In the genomic region with DNA sequence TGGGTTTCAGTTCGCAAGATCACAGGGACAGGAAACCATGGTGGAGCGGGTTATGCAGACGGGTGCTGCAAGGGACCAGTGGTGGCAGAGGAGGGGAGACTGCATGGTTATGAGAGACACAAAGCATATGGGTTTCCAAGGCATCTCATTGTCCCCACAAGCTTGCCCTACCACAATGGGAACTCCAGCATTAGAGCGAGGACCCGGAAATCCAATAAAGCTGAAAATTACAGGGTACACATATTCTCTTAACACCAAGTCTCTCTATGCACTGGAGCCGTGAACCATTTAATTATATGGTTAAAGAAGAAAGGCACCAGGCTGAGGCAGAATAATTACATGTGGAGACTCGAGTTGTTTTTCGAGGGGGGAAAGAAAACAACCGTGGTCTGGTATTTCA, we compare ENCODE assay signal across 14 mouse cellular contexts.
"Had no signal": no experiment of that assay in that cellular context is flagged by ENCODE, and none has a peak within 500 bp of the region (broad histone marks: within the 10 kb centered on the region; RNA-seq: fewer than 3 reads in every experiment).

No protein-coding gene starts in this region.

- H3K27ac ChIP-seq: kidney, embryonic 15.5 days; limb, embryonic 15.5 days; liver, embryonic 12.5 days; midbrain, embryonic 10.5 days; midbrain, embryonic 15.5 days; neural tube, embryonic 13.5 days had no signal

- H3K4me1 ChIP-seq: liver, embryonic 12.5 days; midbrain, embryonic 15.5 days had no signal

- H3K9me3 ChIP-seq: kidney, embryonic 15.5 days; limb, embryonic 15.5 days; liver, embryonic 12.5 days; midbrain, embryonic 10.5 days; midbrain, embryonic 15.5 days; neural tube, embryonic 13.5 days had no signal

- H3K4me3 ChIP-seq: kidney, embryonic 15.5 days; limb, embryonic 15.5 days; liver, embryonic 12.5 days; midbrain, embryonic 10.5 days; midbrain, embryonic 15.5 days; neural tube, embryonic 13.5 days had no signal

- ATAC-seq: liver, embryonic 12.5 days; midbrain, embryonic 15.5 days had no signal

- DNase-seq: kidney, adult 2 months; kidney, postnatal 14 days; lung, embryonic 14.5 days; lung, postnatal 10 days; lung, postnatal 4 days; retina, postnatal 1 day; right cerebral cortex, postnatal 4 days; spleen, adult 18-20 months had no signal

- H3K4me2 ChIP-seq: kidney, embryonic 15.5 days; limb, embryonic 15.5 days; liver, embryonic 12.5 days; lung, embryonic 14.5 days; midbrain, embryonic 15.5 days; neural tube, embryonic 13.5 days had no signal

- H3K36me3 ChIP-seq: liver, embryonic 12.5 days; midbrain, embryonic 10.5 days had no signal

- H3K9ac ChIP-seq: kidney, embryonic 15.5 days; limb, embryonic 15.5 days; liver, embryonic 12.5 days; lung, embryonic 14.5 days; midbrain, embryonic 15.5 days; neural tube, embryonic 13.5 days had no signal

- H3K27me3 ChIP-seq: kidney, embryonic 15.5 days; limb, embryonic 15.5 days; liver, embryonic 12.5 days; midbrain, embryonic 15.5 days; neural tube, embryonic 13.5 days had no signal
